Mouse (Mus musculus) splenic B cell, adult 2 months (primary cell): ENCODE data around the gene Rps6kl1.

Source experiments
- DNase-seq: peaks from one replicate; pipeline ENCODE4 v3.0.0-alpha.2; 2011; ENCODE audit warnings: low read depth, low spot score
- H3K27me3 ChIP-seq: 2 replicates; pipeline ENCODE4 v1.6.1; 2012; ENCODE audit warnings: mild to moderate bottlenecking, low read length, moderate library complexity, mixed read lengths; ENCODE audit not compliant: control insufficient read depth, poor library complexity, insufficient read depth, severe bottlenecking
- H3K36me3 ChIP-seq: 2 replicates; pipeline ENCODE4 v1.6.1; 2012; ENCODE audit warnings: mild to moderate bottlenecking, low read length, moderate library complexity, mixed read lengths; ENCODE audit not compliant: control insufficient read depth, poor library complexity, insufficient read depth, severe bottlenecking

Rps6kl1 gene

GRCm38 (mm10) chr12:85092214-85092613, 58.9 kb downstream of the Rps6kl1 start:
- H3K27me3 ChIP-seq: no peaks in the 10 kb centered on the region
- DNase-seq: peak; percentile 82

GRCm38 (mm10) chr12:85091190-85091589, 59.9 kb downstream of the Rps6kl1 start:
- Histone ChIP-seq H3K27me3 (no peaks in the 10 kb centered on the region), H3K36me3 (peaks cover 2% of the 10 kb centered on the region; the same call in 1 of the 2 replicates)
- no peak for DNase-seq

More at GRCm38 (mm10) chr12:85092214-85092613, 58.9 kb downstream of the Rps6kl1 start:
- peaks cover 2% of the 10 kb centered on the region; the same call in 1 of the 2 replicates for H3K36me3 ChIP-seq

GRCm38 (mm10) chr12:85087845-85088244, 63.2 kb downstream of the Rps6kl1 start:
- no peak for DNase-seq
- Histone ChIP-seq H3K27me3 (no peaks in the 10 kb centered on the region), H3K36me3 (peaks cover 2% of the 10 kb centered on the region; the same call in 1 of the 2 replicates)
